Mouse (Mus musculus): ENCODE data around the gene Gpat3. TPM values are rescaled to one million over a fixed set of nuclear protein-coding genes. Genes with fewer than 3 reads are reported as not detected.

The Gpat3 gene
- 10.9 and 28.4 TPM in 2 replicates for polyA plus RNA-seq (2012; rRNA removed)

DNA sequence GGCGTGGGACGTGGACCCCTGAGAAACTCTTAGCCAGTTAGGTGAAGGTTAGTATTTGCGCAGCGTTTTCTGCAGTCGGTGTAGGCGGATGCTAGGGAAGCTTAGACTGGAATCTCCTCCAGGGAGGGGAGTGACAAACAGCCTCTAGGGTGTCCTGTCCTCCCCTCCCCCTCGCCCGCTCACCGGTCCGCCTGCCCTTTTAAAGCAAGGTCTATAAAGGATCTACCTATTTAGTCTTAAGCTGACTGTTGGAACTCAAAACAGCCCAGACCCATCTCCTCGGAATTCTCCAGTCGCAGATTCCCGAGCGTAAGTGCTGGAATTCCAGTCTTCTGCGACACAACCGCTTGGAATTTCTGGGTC, at the start of gene Gpat3:
Gene Gpat3, plus strand, starts transcription at position 229 of the 363 bp plus-strand sequence.
- Histone ChIP-seq H3K27ac (ENCODE audit: insufficient read depth, low read depth, low read length) (peak within 1 kb of the TSS; percentile 98), H3K27me3 (ENCODE audit: control insufficient read depth, insufficient read depth, low read length) (no peaks in the 10 kb centered on the region), H3K36me3 (ENCODE audit: control insufficient read depth, insufficient read depth, low read length) (peaks cover 2% of the 10 kb centered on the region), H3K4me1 (ENCODE audit: control insufficient read depth, insufficient read depth, insufficient read length, low read length) (peaks cover 7% of the 10 kb centered on the region; the same call in 1 of the 2 replicates), H3K4me3 (ENCODE audit: low read depth, low read length) (peak within 1 kb of the TSS; percentile 93)
- under 1% methylated on average over 16 of the region's 16 CpGs for WGBS
- TF ChIP-seq CTCF (IDR thresholded peaks at IDR 0.05; ENCODE audit: extremely low read depth, insufficient read length, insufficient replicate concordance, low read depth, low read length) (no peak), POLR2A (IDR thresholded peaks at IDR 0.05; ENCODE audit: low read depth, low read length) (no peak)

DNA sequence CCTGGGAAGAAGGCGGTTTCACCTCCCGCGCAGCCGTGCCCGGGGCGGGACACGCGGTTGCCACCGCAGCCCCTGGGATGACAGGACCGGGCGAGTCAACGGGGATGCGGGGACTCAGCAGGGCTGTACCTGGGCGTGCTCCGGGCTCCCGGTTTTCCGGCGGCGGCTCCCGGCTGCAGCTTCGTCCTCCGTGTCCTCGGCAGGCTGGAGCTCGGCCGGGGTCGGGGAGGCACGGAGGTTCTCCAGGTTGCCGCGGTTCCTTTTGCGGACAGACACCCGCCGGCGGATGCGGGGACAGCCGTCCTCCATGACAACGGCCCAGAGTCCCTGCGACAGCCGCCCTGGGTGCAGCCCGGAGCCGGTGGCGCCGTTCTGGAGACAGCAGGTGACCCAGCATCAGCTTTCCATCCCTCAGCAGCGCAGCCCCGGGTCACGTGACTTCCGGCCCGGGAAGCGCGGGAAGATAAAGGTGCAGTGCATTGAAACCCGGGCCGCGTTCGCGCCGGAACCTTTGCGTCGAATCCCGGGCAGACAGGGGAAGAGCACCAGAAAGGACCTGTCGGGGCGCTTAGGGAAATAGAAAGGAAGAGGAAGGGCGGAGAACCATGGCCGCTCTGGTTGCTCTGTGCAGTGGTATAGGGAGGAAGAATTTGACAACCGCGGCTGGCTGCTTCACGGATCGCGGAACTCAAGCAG, 47.2 kb upstream of the Gpat3 start, which contains the start of the genes Helq and Mrps18c:
Gene Helq, minus strand, starts transcription at position 434 of the 696 bp plus-strand sequence.
Gene Mrps18c, plus strand, starts transcription at position 463 of the 696 bp plus-strand sequence.
- Histone ChIP-seq H3K36me3 (ENCODE audit: control insufficient read depth, insufficient read depth, low read length) (peaks cover 21% of the 10 kb centered on the region), H3K27me3 (ENCODE audit: control insufficient read depth, insufficient read depth, low read length) (no peaks in the 10 kb centered on the region), H3K4me3 (ENCODE audit: low read depth, low read length) (peak within 1 kb of the TSS; percentile 82), H3K4me1 (ENCODE audit: control insufficient read depth, insufficient read depth, insufficient read length, low read length) (no peaks in the 10 kb centered on the region), H3K27ac (ENCODE audit: insufficient read depth, low read depth, low read length) (peak within 1 kb of the TSS; percentile 10; the same call in 1 of the 2 replicates)
- under 1% methylated on average over 67 of the region's 67 CpGs for WGBS
- no peak for TF ChIP-seq CTCF (IDR thresholded peaks at IDR 0.05; ENCODE audit: extremely low read depth, insufficient read length, insufficient replicate concordance, low read depth, low read length)
- peak; percentile 67 for TF ChIP-seq POLR2A (IDR thresholded peaks at IDR 0.05; ENCODE audit: low read depth, low read length)

DNA sequence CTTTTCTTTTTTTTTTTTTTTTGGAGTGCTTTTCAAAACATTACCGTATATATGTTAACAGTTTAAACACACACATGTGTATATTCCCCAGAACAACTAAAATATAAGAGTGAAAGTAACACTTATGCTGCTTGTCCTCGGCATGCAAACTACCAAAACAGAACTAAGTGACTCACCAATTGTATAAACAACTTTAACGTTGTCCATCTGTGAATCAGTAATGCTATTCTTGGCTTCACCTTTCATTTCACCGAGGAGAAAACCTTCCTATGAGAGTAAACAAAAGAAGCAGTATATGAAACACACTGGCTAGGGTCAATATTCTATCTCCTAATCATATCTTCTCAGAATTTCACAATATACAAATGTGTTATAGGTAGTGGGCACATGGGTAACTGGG, 27.2 kb upstream of the Gpat3 start:
- no peak overlapping the region for H3K27ac ChIP-seq (ENCODE audit: insufficient read depth, low read depth, low read length)
- no peaks in the 10 kb centered on the region for H3K27me3 ChIP-seq (ENCODE audit: control insufficient read depth, insufficient read depth, low read length)
- WGBS, result 55% methylated on average over 4 of the region's 4 CpGs
- H3K4me3 ChIP-seq (ENCODE audit: low read depth, low read length), result no peak overlapping the region
- H3K4me1 ChIP-seq (ENCODE audit: control insufficient read depth, insufficient read depth, insufficient read length, low read length), result peaks cover 2% of the 10 kb centered on the region
- H3K36me3 ChIP-seq (ENCODE audit: control insufficient read depth, insufficient read depth, low read length), result peaks cover 8% of the 10 kb centered on the region; the same call in 1 of the 2 replicates
- no peak for TF ChIP-seq POLR2A (IDR thresholded peaks at IDR 0.05; ENCODE audit: low read depth, low read length)

DNA sequence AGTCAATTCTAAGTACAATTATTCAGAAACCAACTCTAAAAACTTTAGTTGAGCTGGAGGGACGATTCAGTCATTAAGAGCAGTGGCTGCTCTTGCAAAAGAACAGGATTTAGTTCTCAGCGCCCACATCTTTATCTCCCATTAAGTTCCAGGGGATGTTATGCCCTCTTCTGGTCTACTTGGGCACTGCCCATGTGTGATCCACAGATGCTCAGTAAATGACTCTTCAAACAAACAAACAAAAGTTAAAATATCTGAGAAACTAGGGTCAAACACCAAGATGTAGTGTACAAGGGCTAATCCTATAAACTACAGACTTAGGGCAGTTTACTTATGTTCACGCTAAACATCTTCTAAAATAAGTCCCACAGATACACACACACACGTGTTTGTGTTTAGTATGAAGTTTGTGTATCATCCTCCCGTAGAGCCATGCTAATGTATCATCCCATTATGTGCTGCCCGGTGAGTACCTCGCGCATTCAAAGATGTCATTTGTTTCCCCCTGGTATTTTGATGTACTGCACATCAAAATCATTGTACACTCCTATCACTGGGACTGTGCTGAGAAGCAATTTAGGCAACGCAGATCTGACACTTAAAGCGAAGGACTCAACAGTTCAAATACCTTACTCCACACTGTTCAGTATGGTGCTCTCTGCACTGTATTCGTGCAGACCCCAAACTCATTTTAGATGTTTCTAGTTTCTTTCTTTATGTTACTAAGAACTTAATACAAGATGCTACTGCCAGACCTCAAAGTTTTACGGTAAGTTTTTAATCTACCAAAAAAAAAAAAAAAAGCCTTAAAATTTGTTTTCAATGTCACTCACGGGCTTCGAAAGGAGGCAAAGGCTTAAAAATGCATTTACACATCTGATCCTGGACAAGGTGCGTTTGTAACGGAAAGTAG, 25.7 kb upstream of the Gpat3 start:
- Histone ChIP-seq H3K4me1 (ENCODE audit: control insufficient read depth, insufficient read depth, insufficient read length, low read length) (peaks cover 2% of the 10 kb centered on the region), H3K27ac (ENCODE audit: insufficient read depth, low read depth, low read length) (no peak overlapping the region), H3K27me3 (ENCODE audit: control insufficient read depth, insufficient read depth, low read length) (no peaks in the 10 kb centered on the region), H3K4me3 (ENCODE audit: low read depth, low read length) (peak overlapping the region; percentile 89), H3K36me3 (ENCODE audit: control insufficient read depth, insufficient read depth, low read length) (peaks cover 6% of the 10 kb centered on the region; the same call in 1 of the 2 replicates)
- TF ChIP-seq CTCF (IDR thresholded peaks at IDR 0.05; ENCODE audit: extremely low read depth, insufficient read length, insufficient replicate concordance, low read depth, low read length), result no peak
- TF ChIP-seq POLR2A (IDR thresholded peaks at IDR 0.05; ENCODE audit: low read depth, low read length), result no peak
- WGBS, result 31% methylated on average over 16 of the region's 16 CpGs

DNA sequence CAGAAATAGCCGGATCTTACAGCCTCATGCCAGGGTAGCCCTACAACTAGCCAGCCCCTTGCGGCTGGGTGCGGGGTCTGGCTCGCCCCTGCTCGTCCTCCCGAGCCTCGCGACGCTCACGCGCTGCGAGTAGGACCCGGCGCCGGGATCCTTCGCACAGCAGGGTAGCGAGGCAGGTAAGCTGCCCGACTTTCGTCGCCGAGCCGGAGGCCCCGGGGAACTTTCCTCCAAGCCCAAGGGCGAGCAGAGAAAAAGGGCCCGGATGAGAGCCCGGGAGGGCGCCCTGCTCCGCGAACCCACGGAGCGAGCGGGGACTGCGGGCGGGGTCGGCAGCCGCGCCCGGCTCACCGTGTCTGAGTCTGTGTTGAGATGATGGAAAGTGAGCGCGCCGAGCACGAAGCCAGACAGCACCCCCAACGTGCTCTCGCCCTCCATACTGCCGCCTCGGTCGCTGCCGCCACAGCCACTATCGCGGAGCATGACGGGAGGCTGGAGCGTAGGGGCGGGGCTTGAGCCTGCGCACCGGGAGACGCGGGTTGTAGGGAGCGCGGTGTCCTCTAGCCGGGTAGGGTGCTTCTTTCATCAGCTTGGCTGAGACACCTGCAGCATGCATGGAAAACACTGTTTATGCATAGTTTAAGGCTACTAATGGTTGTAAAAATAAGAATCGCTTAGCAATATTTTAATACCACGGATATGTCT, 24.9 kb upstream of the Gpat3 start, which contains the start of gene Abraxas1:
Gene Abraxas1, minus strand, starts transcription at position 483 of the 702 bp plus-strand sequence.
- H3K27ac ChIP-seq (ENCODE audit: insufficient read depth, low read depth, low read length), result no peak within 1 kb of the TSS
- WGBS, result under 1% methylated on average over 63 of the region's 63 CpGs
- peak; percentile 70; the same call in 1 of the 2 replicates for TF ChIP-seq POLR2A (IDR thresholded peaks at IDR 0.05; ENCODE audit: low read depth, low read length)
- no peak for TF ChIP-seq CTCF (IDR thresholded peaks at IDR 0.05; ENCODE audit: extremely low read depth, insufficient read length, insufficient replicate concordance, low read depth, low read length)

DNA sequence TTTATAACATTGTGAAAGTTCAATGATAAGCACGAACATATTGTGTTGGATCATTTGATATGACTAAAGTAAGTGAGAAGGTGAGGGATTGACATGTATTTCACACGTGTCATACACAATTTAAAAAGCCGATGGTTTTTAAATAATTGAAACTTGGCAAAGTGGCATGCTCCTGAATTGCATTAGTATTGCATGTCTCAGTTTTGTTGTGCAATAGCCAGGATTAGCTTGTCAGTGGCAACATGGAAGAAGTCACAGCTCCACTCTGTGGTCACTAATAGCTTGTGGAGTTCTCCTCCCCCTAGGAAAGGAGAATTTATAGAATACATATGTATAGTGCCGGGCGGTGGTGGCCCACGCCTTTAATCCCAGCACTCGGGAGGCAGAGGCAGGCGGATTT, 24.1 kb upstream of the Gpat3 start:
- no peaks in the 10 kb centered on the region for H3K27me3 ChIP-seq (ENCODE audit: control insufficient read depth, insufficient read depth, low read length)
- WGBS, result 55% methylated on average over 8 of the region's 8 CpGs
- H3K4me1 ChIP-seq (ENCODE audit: control insufficient read depth, insufficient read depth, insufficient read length, low read length), result peaks cover 2% of the 10 kb centered on the region
- peaks cover 1% of the 10 kb centered on the region; the same call in 1 of the 2 replicates for H3K36me3 ChIP-seq (ENCODE audit: control insufficient read depth, insufficient read depth, low read length)
- TF ChIP-seq POLR2A (IDR thresholded peaks at IDR 0.05; ENCODE audit: low read depth, low read length) (no peak), CTCF (IDR thresholded peaks at IDR 0.05; ENCODE audit: extremely low read depth, insufficient read length, insufficient replicate concordance, low read depth, low read length) (no peak)
- no peak overlapping the region for H3K4me3 ChIP-seq (ENCODE audit: low read depth, low read length)
- H3K27ac ChIP-seq (ENCODE audit: insufficient read depth, low read depth, low read length), result no peak overlapping the region

More for the DNA sequence above, 24.9 kb upstream of the Gpat3 start, which contains the start of gene Abraxas1:
- Histone ChIP-seq H3K4me3 (ENCODE audit: low read depth, low read length) (peak within 1 kb of the TSS; percentile 89), H3K36me3 (ENCODE audit: control insufficient read depth, insufficient read depth, low read length) (peaks cover 6% of the 10 kb centered on the region; the same call in 1 of the 2 replicates), H3K4me1 (ENCODE audit: control insufficient read depth, insufficient read depth, insufficient read length, low read length) (peaks cover 2% of the 10 kb centered on the region), H3K27me3 (ENCODE audit: control insufficient read depth, insufficient read depth, low read length) (no peaks in the 10 kb centered on the region)
